Mouse (Mus musculus) midbrain, embryonic 13.5 days (tissue): ENCODE data around the gene Rab12. TPM values are rescaled to one million over a fixed set of nuclear protein-coding genes. Genes with fewer than 3 reads are reported as not detected.

Source experiments
- ATAC-seq: fragments of 200-750 bp; cut with Nextera tagmentation; 2 replicates; pipeline ENCODE4 v1.8.0; 2017; ENCODE audit warnings: mild to moderate bottlenecking, moderate TSS enrichment, moderate library complexity
- H3K27ac ChIP-seq: fragments of 300-500 bp; sonication (generic); 2 replicates; pipeline ENCODE4 v1.5.1; 2015; ENCODE audit warnings: inconsistent platforms, mild to moderate bottlenecking, moderate library complexity
- H3K27me3 ChIP-seq: fragments of 300-500 bp; sonication (generic); 2 replicates; pipeline ENCODE4 v1.6.1; 2015; ENCODE audit warnings: mild to moderate bottlenecking, inconsistent platforms
- H3K36me3 ChIP-seq: fragments of 300-500 bp; sonication (generic); 2 replicates; pipeline ENCODE4 v1.6.1; 2015; ENCODE audit warnings: mild to moderate bottlenecking, inconsistent platforms
- H3K4me1 ChIP-seq: fragments of 300-500 bp; sonication (generic); replicated peaks from 2 replicates; pipeline ENCODE4 v1.6.1; 2015; ENCODE audit warnings: inconsistent platforms
- H3K4me2 ChIP-seq: fragments of 300-500 bp; sonication (generic); replicated peaks from 2 replicates; pipeline ENCODE4 v1.6.1; 2015; ENCODE audit warnings: moderate library complexity, mild to moderate bottlenecking, inconsistent platforms
- H3K4me3 ChIP-seq: fragments of 300-500 bp; sonication (generic); replicated peaks from 2 replicates; pipeline ENCODE4 v1.5.1; 2015; ENCODE audit warnings: mild to moderate bottlenecking, inconsistent platforms
- H3K9ac ChIP-seq: fragments of 300-500 bp; sonication (generic); replicated peaks from 2 replicates; pipeline ENCODE4 v1.6.1; 2015; ENCODE audit warnings: mild to moderate bottlenecking, inconsistent platforms
- H3K9me3 ChIP-seq: fragments of 300-500 bp; sonication (generic); 2 replicates; pipeline ENCODE4 v1.6.1; 2016; ENCODE audit warnings: mild to moderate bottlenecking, inconsistent platforms
- WGBS: fragments of 180-500 bp; shearing (Covaris S2); methylation state at CpG from one replicate; pipeline ENCODE4 v1.1.7; 2015; 5-methylcytosine and 5-hydroxymethylcytosine counted together
- polyA plus RNA-seq: library from polyadenylated mRNA; unstranded; fragments of >200 nt; fragmentation: Nextera tagmentation; extraction: Ambion mirVana; gene quantifications from 2 replicates; pipeline ENCODE4 v1.2.1, GENCODE M21; 2015

The Rab12 gene
- polyA plus RNA-seq, 1 experiment from 2014 or later, result 59.0 TPM

DNA sequence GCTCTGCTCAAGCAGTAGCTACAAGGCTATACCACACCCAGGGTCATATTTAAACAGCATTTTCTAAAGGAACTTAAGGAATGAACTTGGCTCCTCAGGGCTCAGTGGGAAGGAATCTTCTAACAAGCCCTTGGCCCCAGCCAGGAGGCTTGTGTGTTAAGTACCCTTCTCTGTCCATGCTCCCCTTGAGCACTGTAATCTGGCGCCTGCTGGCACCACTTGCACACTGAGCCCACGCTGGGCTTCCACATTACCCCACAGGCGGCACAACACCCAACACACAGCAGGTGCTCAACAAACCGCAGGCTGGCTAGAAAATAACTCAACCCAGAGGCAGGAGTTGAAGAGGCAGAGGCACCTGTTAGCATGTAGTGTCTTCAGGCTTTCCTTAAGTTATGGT is 2.6 kb downstream of the Rab12 start:
- no peak overlapping the region for H3K4me3 ChIP-seq
- WGBS, result 84% methylated on average over 4 of the region's 4 CpGs

DNA sequence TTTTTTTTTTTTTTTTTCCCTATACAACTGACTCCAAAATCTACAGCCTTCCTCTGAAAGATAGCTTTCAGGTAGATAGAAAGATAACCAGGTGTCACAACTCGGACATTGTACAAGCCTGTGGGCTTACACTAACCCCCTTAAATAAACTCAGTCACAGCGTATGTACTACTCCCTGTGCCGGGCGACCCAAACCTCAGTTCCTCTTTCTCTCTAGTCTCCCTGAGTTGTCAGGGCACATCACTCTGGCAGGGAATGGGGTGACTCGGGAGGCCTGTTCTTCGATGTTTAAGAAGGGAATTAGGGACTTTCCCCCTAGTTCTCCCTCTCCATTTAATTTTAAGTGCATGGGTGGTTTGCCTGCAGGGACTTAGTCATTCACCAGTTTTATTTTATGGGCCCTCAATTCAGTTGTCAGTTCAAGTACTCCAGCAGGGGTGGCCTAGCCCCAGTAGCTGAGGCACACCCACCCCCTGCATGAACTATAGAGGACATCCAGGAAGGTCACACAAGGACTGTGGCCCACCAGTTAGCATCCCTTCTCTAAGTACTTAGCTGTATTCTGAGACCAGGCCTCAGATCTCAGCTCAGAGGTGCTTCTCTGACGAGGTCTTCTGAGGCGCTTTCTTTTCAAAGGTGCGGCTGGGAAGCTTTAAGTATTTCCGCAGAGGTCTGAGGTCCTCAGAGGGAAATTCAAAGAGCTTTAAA is 5.1 kb downstream of the Rab12 start:
- no peak overlapping the region for H3K4me3 ChIP-seq
- H3K36me3 ChIP-seq, result 0 out of 2 replicates have a peak, but pooled peaks cover 6% of the 10 kb centered on the region
- WGBS, result 93% methylated on average over 10 of the region's 10 CpGs
- no peak overlapping the region for H3K27ac ChIP-seq
- no peak overlapping the region for H3K9ac ChIP-seq
- no peaks in the 10 kb centered on the region for H3K9me3 ChIP-seq
- peaks cover 33% of the 10 kb centered on the region for H3K4me1 ChIP-seq
- no peak overlapping the region for H3K4me2 ChIP-seq
- ATAC-seq, result no peak
- no peaks in the 10 kb centered on the region for H3K27me3 ChIP-seq

More for the DNA sequence above, 2.6 kb downstream of the Rab12 start:
- Histone ChIP-seq H3K36me3 (0 out of 2 replicates have a peak, but pooled peaks cover 6% of the 10 kb centered on the region), H3K4me1 (peaks cover 28% of the 10 kb centered on the region), H3K27me3 (no peaks in the 10 kb centered on the region), H3K9ac (no peak overlapping the region), H3K27ac (no peak overlapping the region), H3K4me2 (no peak overlapping the region), H3K9me3 (no peaks in the 10 kb centered on the region)
- no peak for ATAC-seq

DNA sequence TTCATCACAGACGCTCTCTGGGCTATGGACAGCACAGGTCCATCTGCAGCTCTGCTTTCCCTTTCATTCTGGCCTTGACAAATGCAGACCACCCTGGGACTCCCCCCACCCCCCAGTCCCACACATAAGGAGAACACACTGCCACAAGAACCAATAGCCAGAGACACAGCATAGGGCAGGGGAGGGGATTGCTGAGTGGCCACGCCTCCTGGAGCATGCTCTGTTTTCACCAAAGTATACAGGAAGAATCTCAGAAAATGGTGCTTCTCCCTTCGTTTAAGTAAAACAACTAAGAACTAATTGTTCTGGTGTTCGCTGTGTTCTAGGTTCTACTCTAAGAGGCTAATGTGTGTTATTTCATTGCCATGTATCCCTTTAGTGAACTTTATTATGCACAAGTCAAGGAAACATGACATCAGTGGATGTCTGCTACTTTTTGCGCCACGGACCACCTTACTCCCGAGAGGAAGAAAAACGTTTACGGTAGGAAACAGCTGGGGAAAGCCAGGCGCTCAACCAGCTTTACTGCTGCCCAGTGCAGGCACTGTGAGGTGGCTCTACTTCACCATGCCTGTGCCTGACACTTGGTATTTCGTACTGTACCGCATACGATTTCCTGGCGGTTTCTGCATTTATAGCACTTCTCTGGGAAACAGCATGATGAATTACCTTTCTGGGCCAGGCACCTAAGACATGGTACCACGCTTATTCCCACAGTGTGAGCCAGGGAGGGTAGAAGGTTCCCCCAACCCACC is 7.2 kb downstream of the Rab12 start:
- H3K4me2 ChIP-seq, result no peak overlapping the region
- 0 out of 2 replicates have a peak, but pooled peaks cover 14% of the 10 kb centered on the region for H3K36me3 ChIP-seq
- no peak overlapping the region for H3K4me3 ChIP-seq
- no peak overlapping the region for H3K27ac ChIP-seq
- H3K9me3 ChIP-seq, result no peaks in the 10 kb centered on the region
- no peak overlapping the region for H3K9ac ChIP-seq
- 86% methylated on average over 15 of the region's 15 CpGs for WGBS
- ATAC-seq, result no peak
- H3K4me1 ChIP-seq, result peaks cover 20% of the 10 kb centered on the region
- no peaks in the 10 kb centered on the region for H3K27me3 ChIP-seq

DNA sequence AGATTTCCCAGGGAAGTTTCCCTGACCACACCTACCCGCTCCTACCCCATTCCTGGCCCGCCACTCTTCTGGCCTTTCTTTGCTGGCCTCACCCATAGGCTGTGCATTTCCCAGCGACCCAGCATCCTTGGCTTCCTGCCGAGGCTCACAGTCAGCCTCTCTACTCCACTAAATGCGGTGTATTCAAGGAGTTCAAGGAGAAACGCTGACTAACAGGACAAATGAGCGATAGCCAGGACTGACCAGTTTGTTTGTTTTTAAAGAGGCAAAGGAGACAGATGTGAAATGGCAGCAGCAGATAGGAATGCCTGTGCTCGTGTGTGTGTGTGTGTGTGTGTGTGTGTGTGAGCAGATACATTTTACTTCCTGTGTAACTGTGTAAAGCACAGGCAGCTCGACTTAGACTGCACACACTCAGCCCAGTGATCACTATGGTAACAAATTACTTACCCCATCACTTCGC is 9.3 kb downstream of the Rab12 start:
- Histone ChIP-seq H3K27ac (0 out of 2 replicates have a peak overlapping the region, but pooled peaks have one; percentile 5), H3K4me1 (peaks cover 10% of the 10 kb centered on the region), H3K4me3 (no peak overlapping the region), H3K27me3 (no peaks in the 10 kb centered on the region), H3K36me3 (peaks cover 22% of the 10 kb centered on the region), H3K4me2 (no peak overlapping the region), H3K9me3 (no peaks in the 10 kb centered on the region), H3K9ac (no peak overlapping the region)
- ATAC-seq, result peak; percentile 52; the same call in 1 of the 2 replicates
- 57% methylated on average over 10 of the region's 10 CpGs for whole genome bisulfite sequencing

DNA sequence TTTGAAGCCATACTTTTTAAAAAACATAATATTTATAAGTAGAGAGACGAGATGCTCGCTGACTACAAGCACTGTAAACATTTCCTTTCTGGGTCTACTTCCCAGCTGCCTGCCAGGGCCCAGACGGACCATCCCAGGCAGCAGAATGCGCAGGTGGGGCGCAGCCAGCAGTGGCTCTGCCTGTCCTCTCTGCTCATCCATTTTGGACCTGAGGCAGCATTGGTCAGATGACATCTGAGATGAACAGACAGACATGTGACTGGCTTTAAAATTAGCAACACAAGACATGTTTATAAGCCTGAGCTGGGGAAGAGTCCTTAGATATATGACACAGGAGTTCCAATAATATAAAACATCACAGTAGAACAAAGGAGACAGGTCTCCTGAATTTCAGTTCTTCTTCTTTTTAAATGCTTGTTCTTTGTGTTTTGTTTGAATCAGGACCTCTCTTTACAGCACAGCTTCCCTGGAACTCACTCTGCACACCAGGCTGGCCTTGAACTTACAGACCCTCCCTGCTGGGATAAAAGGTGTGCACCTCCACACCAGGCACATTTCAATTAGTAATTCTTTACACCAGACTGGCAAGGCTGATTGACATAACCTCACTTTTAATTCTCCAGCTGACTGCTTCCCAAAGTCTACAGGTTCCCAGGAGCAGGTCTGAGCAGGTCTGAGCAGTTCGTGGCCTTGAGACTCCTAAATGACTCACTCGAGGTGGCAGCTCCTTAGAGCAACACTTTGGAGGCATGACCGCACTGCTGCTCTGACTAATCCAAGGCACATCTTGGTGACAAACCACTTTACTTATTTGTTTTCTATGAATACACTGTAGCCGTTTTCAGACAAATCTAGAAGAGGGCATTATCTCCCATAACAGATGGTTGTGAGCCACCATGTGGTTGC is 12.2 kb downstream of the Rab12 start:
- H3K36me3 ChIP-seq, result peaks cover 40% of the 10 kb centered on the region
- no peak overlapping the region for H3K9ac ChIP-seq
- H3K9me3 ChIP-seq, result no peaks in the 10 kb centered on the region
- H3K4me2 ChIP-seq, result no peak overlapping the region
- H3K27ac ChIP-seq, result 0 out of 2 replicates have a peak overlapping the region, but pooled peaks have one; percentile 35
- WGBS, result 91% methylated on average over 9 of the region's 9 CpGs
- H3K4me1 ChIP-seq, result peaks cover 10% of the 10 kb centered on the region
- no peaks in the 10 kb centered on the region for H3K27me3 ChIP-seq
- no peak overlapping the region for H3K4me3 ChIP-seq
- no peak for ATAC-seq

DNA sequence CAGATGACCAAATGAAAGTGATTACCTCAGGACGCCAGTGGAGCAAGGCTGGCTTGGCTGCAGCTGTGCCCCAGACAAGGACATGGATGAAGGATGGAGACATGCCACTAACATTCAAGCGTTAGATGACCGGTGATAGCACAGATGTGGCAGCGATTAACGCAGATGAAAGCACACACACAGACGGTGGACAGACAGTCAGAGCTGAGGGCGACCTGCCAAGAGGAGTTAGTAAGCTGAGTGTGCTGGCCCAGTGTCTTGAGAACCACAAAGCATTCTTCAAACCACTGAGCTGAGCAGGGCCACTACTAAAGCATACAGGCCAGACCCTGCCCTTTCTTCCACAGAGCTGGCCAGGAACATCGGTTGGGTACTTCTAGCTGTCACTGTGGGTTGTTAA is 14.6 kb downstream of the Rab12 start:
- Histone ChIP-seq H3K4me1 (peaks cover under 1% of the 10 kb centered on the region; the same call in 1 of the 2 replicates), H3K9ac (no peak overlapping the region), H3K27me3 (no peaks in the 10 kb centered on the region), H3K36me3 (peaks cover 54% of the 10 kb centered on the region), H3K9me3 (no peaks in the 10 kb centered on the region), H3K4me2 (no peak overlapping the region), H3K4me3 (no peak overlapping the region), H3K27ac (no peak overlapping the region)
- 96% methylated on average over 8 of the region's 8 CpGs for WGBS
- ATAC-seq, result no peak

DNA sequence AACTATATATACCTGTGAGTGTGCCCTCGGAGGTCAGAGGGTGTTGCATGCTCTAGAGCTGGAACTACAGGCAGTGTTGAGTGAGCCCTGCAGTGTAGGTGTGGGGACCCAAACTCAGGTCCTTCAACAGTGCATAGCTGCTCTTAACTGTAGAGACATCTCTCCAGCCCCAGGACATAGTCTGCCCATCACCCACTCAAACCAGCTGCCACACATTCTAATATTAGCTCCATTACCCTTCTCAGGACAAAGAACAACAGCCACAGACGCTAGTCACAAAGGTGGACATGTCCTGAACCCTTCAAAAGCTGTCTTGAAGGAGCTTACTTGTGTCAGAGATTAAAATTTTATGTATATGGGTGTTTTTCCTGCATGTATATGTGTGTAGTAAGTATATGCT is 15.3 kb downstream of the Rab12 start:
- Histone ChIP-seq H3K4me2 (no peak overlapping the region), H3K9me3 (no peaks in the 10 kb centered on the region), H3K27me3 (no peaks in the 10 kb centered on the region), H3K9ac (no peak overlapping the region), H3K4me1 (no peaks in the 10 kb centered on the region), H3K27ac (no peak overlapping the region), H3K36me3 (peaks cover 61% of the 10 kb centered on the region), H3K4me3 (no peak overlapping the region)
- no peak for ATAC-seq
- 93% methylated on average over 2 of the region's 2 CpGs for WGBS

DNA sequence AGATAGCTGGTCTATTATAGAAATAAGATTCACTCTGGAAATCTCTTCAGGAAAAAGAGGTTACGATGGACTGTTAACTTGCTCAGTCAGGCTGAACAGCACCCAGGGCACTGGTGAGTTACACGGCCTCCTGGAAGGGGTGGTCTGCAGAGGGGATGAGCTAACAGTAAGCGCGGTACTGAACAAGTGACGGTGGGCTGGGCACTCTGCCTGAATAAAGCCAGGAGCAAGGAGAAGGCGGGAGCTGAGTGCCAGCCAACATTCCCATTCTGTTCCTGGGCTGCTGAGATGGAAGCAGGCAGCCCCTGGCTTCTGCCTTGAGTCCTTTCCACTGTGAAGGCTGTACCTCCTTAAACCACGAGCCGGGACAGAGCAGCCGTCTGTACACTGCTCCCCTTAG is 16.1 kb downstream of the Rab12 start:
- Histone ChIP-seq H3K27me3 (no peaks in the 10 kb centered on the region), H3K9ac (no peak overlapping the region), H3K4me2 (no peak overlapping the region), H3K36me3 (peaks cover 66% of the 10 kb centered on the region), H3K4me1 (no peaks in the 10 kb centered on the region), H3K9me3 (no peaks in the 10 kb centered on the region), H3K27ac (no peak overlapping the region), H3K4me3 (no peak overlapping the region)
- 85% methylated on average over 9 of the region's 9 CpGs for WGBS
- no peak for ATAC-seq

DNA sequence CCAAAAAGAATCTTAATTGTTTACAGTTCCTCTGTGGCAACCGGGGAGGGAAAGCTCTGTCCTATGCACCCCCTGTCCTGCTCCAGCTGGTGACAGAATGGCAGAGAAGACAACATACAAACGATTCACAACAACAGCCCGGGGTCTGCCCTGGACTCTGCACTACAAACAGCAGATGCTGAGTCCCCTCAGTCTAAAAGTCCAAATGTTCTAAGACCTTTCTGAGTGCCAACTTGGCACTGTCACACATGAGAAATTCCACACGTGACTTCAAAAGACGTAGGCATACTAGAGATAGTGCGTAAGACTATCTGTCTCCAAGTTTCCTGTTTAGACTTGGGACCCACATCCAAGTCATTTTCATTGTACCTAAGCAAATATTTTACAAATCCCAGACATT is 16.7 kb downstream of the Rab12 start:
- H3K36me3 ChIP-seq, result peaks cover 66% of the 10 kb centered on the region
- no peaks in the 10 kb centered on the region for H3K4me1 ChIP-seq
- 90% methylated on average over 6 of the region's 6 CpGs for WGBS
- H3K9ac ChIP-seq, result no peak overlapping the region
- no peaks in the 10 kb centered on the region for H3K9me3 ChIP-seq
- no peak overlapping the region for H3K4me2 ChIP-seq
- no peak overlapping the region for H3K27ac ChIP-seq
- ATAC-seq, result no peak
- no peaks in the 10 kb centered on the region for H3K27me3 ChIP-seq
- H3K4me3 ChIP-seq, result no peak overlapping the region

DNA sequence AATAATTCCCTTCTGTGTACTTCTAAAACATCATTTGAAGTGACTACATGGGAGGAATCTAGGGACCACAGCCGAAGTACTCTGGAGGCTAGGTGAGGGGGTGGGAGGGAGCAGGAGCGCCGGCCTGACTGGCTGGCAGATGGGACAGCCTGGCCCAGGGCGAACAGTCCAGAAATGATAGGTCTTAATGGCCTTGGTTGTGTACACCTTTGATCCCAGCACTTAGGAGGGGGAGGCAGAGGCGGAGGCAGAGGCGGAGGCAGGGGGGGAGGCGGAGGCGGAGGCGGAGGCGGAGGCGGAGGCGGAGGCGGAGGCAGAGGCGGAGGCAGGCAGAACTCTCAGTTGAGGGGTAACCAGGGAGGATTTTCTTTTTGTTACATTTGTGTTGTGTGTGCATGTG is 20.9 kb downstream of the Rab12 start:
- Histone ChIP-seq H3K9me3 (no peaks in the 10 kb centered on the region), H3K4me3 (no peak overlapping the region), H3K36me3 (peaks cover 85% of the 10 kb centered on the region), H3K4me1 (no peaks in the 10 kb centered on the region), H3K9ac (no peak overlapping the region), H3K27ac (no peak overlapping the region), H3K27me3 (no peaks in the 10 kb centered on the region), H3K4me2 (no peak overlapping the region)
- 91% methylated on average over 14 of the region's 14 CpGs for WGBS
- no peak for ATAC-seq

DNA sequence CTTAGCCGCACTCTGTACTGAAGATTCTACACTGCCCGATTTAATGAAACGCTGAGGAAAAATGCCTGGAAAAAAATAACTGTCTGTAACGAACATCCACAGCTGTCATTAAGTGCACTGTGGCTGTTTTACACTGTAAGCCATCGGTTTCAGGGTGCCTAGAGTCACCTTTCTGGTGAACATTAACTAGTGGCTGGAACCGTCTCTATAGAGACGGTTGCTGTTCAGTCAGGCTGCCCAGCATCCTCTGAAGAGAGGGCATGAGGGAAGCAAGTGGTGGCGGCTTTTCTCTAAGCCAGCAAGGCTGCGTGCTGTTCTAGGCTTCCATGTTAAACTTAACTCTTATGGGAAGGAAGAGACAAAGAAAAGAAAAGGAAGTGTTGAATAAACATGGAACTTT is 22.9 kb downstream of the Rab12 start:
- H3K4me1 ChIP-seq, result no peaks in the 10 kb centered on the region
- no peak for ATAC-seq
- H3K9me3 ChIP-seq, result no peaks in the 10 kb centered on the region
- H3K27me3 ChIP-seq, result no peaks in the 10 kb centered on the region
- peaks cover 75% of the 10 kb centered on the region for H3K36me3 ChIP-seq
- no peak overlapping the region for H3K4me3 ChIP-seq
- H3K27ac ChIP-seq, result no peak overlapping the region
- no peak overlapping the region for H3K9ac ChIP-seq
- H3K4me2 ChIP-seq, result no peak overlapping the region
- WGBS, result 94% methylated on average over 9 of the region's 9 CpGs
